Mouse (Mus musculus) kidney, adult 2 months (tissue): Measurements from ENCODE around the gene Psmd3.

Experiments
- CTCF ChIP-seq: fragments of 200-500 bp; conservative IDR thresholded peaks from 2 replicates; pipeline ENCODE4 v1.5.1; 2011; ENCODE audit warnings: low read depth, mild to moderate bottlenecking, control low read depth, low read length, moderate library complexity, mixed read lengths; ENCODE audit not compliant: insufficient read depth, insufficient read length
- POLR2A ChIP-seq: fragments of 200-500 bp; IDR thresholded peaks from one replicate; pipeline ENCODE4 v1.6.1; 2011; ENCODE audit warnings: low read depth, low read length, control low read depth

DNA sequence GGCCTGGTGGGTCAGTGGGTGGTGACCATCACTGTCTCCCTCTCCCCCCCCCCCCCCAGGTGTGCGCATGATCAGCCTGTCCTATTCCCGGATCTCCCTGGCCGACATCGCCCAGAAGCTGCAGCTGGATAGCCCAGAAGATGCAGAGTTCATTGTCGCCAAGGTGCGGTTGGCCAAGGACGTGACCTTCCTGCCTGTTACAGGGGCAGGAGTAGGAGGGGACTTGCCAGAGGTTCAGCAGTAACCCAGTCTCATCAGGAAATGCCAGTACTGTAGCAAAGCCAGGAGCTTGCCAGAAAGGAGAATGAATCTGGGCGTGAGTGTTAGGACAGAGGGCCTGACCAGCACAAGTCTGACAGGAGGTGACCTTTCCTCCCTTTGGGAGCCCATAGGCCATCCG is 11.4 kb downstream of the Psmd3 start:
- TF ChIP-seq CTCF = no peak
- TF ChIP-seq POLR2A = no peak
